Mouse (Mus musculus): ENCODE measurements around the gene Tnik. TPM values are rescaled to one million over a fixed set of nuclear protein-coding genes. Genes with fewer than 3 reads are reported as not detected.

Gene Tnik
- polyA plus RNA-seq, 1 experiment: 0.21 TPM

- H3K4me3 ChIP-seq (ENCODE audit: insufficient read depth, poor library complexity, severe bottlenecking): no peak overlapping the region
- no peak for TF ChIP-seq USF1 (IDR thresholded peaks at IDR 0.05; ENCODE audit: low read depth)
- no peak for TF ChIP-seq CEBPB (IDR thresholded peaks at IDR 0.05; ENCODE audit: low read depth)
- TF ChIP-seq MYOG (IDR thresholded peaks at IDR 0.05; ENCODE audit: control insufficient read depth, extremely low read depth, insufficient read length): no peak
- TF ChIP-seq MAX (IDR thresholded peaks at IDR 0.05): no peak
- no peak for TF ChIP-seq FOSL1 (IDR thresholded peaks at IDR 0.05; ENCODE audit: insufficient read depth, low read length, poor library complexity, severe bottlenecking)
- no peak for TF ChIP-seq CTCF (IDR thresholded peaks at IDR 0.05; ENCODE audit: control insufficient read depth, insufficient read depth, insufficient read length)
- TF ChIP-seq MYOD1 (IDR thresholded peaks at IDR 0.05; ENCODE audit: control insufficient read depth, insufficient read length, low read depth): no peak
- no peaks in the 10 kb centered on the region for H3K27me3 ChIP-seq (ENCODE audit: control insufficient read depth, insufficient read depth, insufficient read length)
- H3ac ChIP-seq (ENCODE audit: control insufficient read depth, insufficient read length, low read depth): no peak overlapping the region
- H3K36me3 ChIP-seq (ENCODE audit: control insufficient read depth, insufficient read depth): no peaks in the 10 kb centered on the region
- H3K79me2 ChIP-seq (ENCODE audit: control insufficient read depth, insufficient read depth): no peaks in the 10 kb centered on the region
- H3K79me3 ChIP-seq (ENCODE audit: low read depth): no peaks in the 10 kb centered on the region
These were observed 142.4 kb downstream of the Tnik start for GRCm38 (mm10) chr3:28405391-28405790.

GRCm38 (mm10) chr3:28408859-28409459 is 145.9 kb downstream of the Tnik start:
- no peak overlapping the region for H3K4me3 ChIP-seq (ENCODE audit: insufficient read depth, poor library complexity, severe bottlenecking)
- H3K36me3 ChIP-seq (ENCODE audit: control insufficient read depth, insufficient read depth): no peaks in the 10 kb centered on the region
- H3K79me2 ChIP-seq (ENCODE audit: control insufficient read depth, insufficient read depth): no peaks in the 10 kb centered on the region
- no peaks in the 10 kb centered on the region for H3K79me3 ChIP-seq (ENCODE audit: low read depth)
- TF ChIP-seq CEBPB (IDR thresholded peaks at IDR 0.05; ENCODE audit: low read depth) (no peak), MYOG (IDR thresholded peaks at IDR 0.05; ENCODE audit: control insufficient read depth, extremely low read depth, insufficient read length) (no peak), MYOD1 (IDR thresholded peaks at IDR 0.05; ENCODE audit: control insufficient read depth, insufficient read length, low read depth) (no peak), FOSL1 (IDR thresholded peaks at IDR 0.05; ENCODE audit: insufficient read depth, low read length, poor library complexity, severe bottlenecking) (no peak), MAX (IDR thresholded peaks at IDR 0.05) (no peak), USF1 (IDR thresholded peaks at IDR 0.05; ENCODE audit: low read depth) (no peak), CTCF (IDR thresholded peaks at IDR 0.05; ENCODE audit: control insufficient read depth, insufficient read depth, insufficient read length) (no peak)
- H3K27me3 ChIP-seq (ENCODE audit: control insufficient read depth, insufficient read depth, insufficient read length): no peaks in the 10 kb centered on the region
- H3ac ChIP-seq (ENCODE audit: control insufficient read depth, insufficient read length, low read depth): no peak overlapping the region

- Histone ChIP-seq H3ac (ENCODE audit: control insufficient read depth, insufficient read length, low read depth) (no peak overlapping the region), H3K36me3 (ENCODE audit: control insufficient read depth, insufficient read depth) (no peaks in the 10 kb centered on the region), H3K79me3 (ENCODE audit: low read depth) (no peaks in the 10 kb centered on the region), H3K4me3 (ENCODE audit: insufficient read depth, poor library complexity, severe bottlenecking) (no peak overlapping the region), H3K79me2 (ENCODE audit: control insufficient read depth, insufficient read depth) (no peaks in the 10 kb centered on the region), H3K27me3 (ENCODE audit: control insufficient read depth, insufficient read depth, insufficient read length) (no peaks in the 10 kb centered on the region)
- no peak for TF ChIP-seq CEBPB (IDR thresholded peaks at IDR 0.05; ENCODE audit: low read depth)
These were observed 147.3 kb downstream of the Tnik start for GRCm38 (mm10) chr3:28410269-28410668.

- H3K79me2 ChIP-seq (ENCODE audit: control insufficient read depth, insufficient read depth): no peaks in the 10 kb centered on the region
- no peaks in the 10 kb centered on the region for H3K79me3 ChIP-seq (ENCODE audit: low read depth)
- no peaks in the 10 kb centered on the region for H3K36me3 ChIP-seq (ENCODE audit: control insufficient read depth, insufficient read depth)
- H3K4me3 ChIP-seq (ENCODE audit: insufficient read depth, poor library complexity, severe bottlenecking): no peak overlapping the region
- H3K27me3 ChIP-seq (ENCODE audit: control insufficient read depth, insufficient read depth, insufficient read length): no peaks in the 10 kb centered on the region
- H3ac ChIP-seq (ENCODE audit: control insufficient read depth, insufficient read length, low read depth): no peak overlapping the region
- no peak for TF ChIP-seq MYOG (IDR thresholded peaks at IDR 0.05; ENCODE audit: control insufficient read depth, extremely low read depth, insufficient read length)
- TF ChIP-seq MAX (IDR thresholded peaks at IDR 0.05): no peak
- no peak for TF ChIP-seq CEBPB (IDR thresholded peaks at IDR 0.05; ENCODE audit: low read depth)
- no peak for TF ChIP-seq CTCF (IDR thresholded peaks at IDR 0.05; ENCODE audit: control insufficient read depth, insufficient read depth, insufficient read length)
- TF ChIP-seq MYOD1 (IDR thresholded peaks at IDR 0.05; ENCODE audit: control insufficient read depth, insufficient read length, low read depth): no peak
These were observed 153.0 kb downstream of the Tnik start for GRCm38 (mm10) chr3:28415986-28416385.

- Histone ChIP-seq H3K79me2 (ENCODE audit: control insufficient read depth, insufficient read depth) (no peaks in the 10 kb centered on the region), H3K27me3 (ENCODE audit: control insufficient read depth, insufficient read depth, insufficient read length) (no peaks in the 10 kb centered on the region), H3K36me3 (ENCODE audit: control insufficient read depth, insufficient read depth) (no peaks in the 10 kb centered on the region), H3K4me3 (ENCODE audit: insufficient read depth, poor library complexity, severe bottlenecking) (no peak overlapping the region), H3ac (ENCODE audit: control insufficient read depth, insufficient read length, low read depth) (no peak overlapping the region), H3K79me3 (ENCODE audit: low read depth) (no peaks in the 10 kb centered on the region)
- TF ChIP-seq FOSL1 (IDR thresholded peaks at IDR 0.05; ENCODE audit: insufficient read depth, low read length, poor library complexity, severe bottlenecking) (no peak), MYOD1 (IDR thresholded peaks at IDR 0.05; ENCODE audit: control insufficient read depth, insufficient read length, low read depth) (peak; percentile 95)
These were observed 154.2 kb downstream of the Tnik start for GRCm38 (mm10) chr3:28417091-28417715.

GRCm38 (mm10) chr3:28420194-28420593 is 157.2 kb downstream of the Tnik start:
- Histone ChIP-seq H3K79me2 (ENCODE audit: control insufficient read depth, insufficient read depth) (no peaks in the 10 kb centered on the region), H3K27me3 (ENCODE audit: control insufficient read depth, insufficient read depth, insufficient read length) (no peaks in the 10 kb centered on the region), H3K4me3 (ENCODE audit: insufficient read depth, poor library complexity, severe bottlenecking) (no peak overlapping the region), H3K79me3 (ENCODE audit: low read depth) (no peaks in the 10 kb centered on the region), H3ac (ENCODE audit: control insufficient read depth, insufficient read length, low read depth) (no peak overlapping the region), H3K36me3 (ENCODE audit: control insufficient read depth, insufficient read depth) (no peaks in the 10 kb centered on the region)
- no peak for TF ChIP-seq FOSL1 (IDR thresholded peaks at IDR 0.05; ENCODE audit: insufficient read depth, low read length, poor library complexity, severe bottlenecking)
- no peak for TF ChIP-seq MAX (IDR thresholded peaks at IDR 0.05)
- no peak for TF ChIP-seq USF1 (IDR thresholded peaks at IDR 0.05; ENCODE audit: low read depth)
- no peak for TF ChIP-seq CEBPB (IDR thresholded peaks at IDR 0.05; ENCODE audit: low read depth)
- TF ChIP-seq CTCF (IDR thresholded peaks at IDR 0.05; ENCODE audit: control insufficient read depth, insufficient read depth, insufficient read length): no peak
- no peak for TF ChIP-seq MYOG (IDR thresholded peaks at IDR 0.05; ENCODE audit: control insufficient read depth, extremely low read depth, insufficient read length)
- no peak for TF ChIP-seq MYOD1 (IDR thresholded peaks at IDR 0.05; ENCODE audit: control insufficient read depth, insufficient read length, low read depth)

All from C2C12 (cell line).